Mouse (Mus musculus): Measurements from ENCODE around the gene Lekr1.

The Lekr1 gene

DNA sequence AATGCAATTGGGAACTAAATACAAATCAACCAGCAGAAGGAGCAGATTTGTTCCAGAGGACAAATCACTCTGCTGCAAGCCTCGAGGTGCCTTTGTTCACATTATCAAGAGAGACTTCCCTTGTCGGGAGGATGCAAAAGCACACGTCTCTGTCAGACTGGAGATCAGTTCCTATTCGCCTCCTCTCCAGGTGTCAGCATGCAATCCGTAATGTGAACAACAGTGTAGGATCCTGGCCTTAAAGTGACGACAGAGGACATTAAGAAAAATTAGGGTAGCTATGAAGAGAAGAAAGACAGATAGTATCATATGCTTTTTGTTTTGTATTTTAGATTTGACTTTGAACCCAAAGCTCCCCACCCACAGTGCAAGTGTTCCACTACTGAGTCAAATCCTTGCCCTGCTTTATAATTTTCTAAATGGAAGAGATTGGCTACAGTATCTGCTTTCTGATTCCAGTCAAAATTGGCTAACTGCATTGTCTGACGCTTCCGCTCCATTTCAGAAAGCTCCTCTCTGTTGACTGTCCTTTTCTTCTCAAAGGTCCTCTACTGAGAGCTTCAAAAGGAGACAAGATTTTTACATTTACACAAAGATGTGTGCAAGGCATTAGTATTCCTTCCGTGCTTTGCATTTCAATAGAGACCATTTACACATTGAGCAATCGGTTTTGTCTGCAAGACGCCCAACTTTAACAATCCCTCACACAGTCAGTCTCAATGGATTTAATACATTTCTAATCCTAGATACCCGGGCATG, 8.9 kb upstream of the Lekr1 start:
- no peak for DNase-seq (ENCODE audit: low spot score)

DNA sequence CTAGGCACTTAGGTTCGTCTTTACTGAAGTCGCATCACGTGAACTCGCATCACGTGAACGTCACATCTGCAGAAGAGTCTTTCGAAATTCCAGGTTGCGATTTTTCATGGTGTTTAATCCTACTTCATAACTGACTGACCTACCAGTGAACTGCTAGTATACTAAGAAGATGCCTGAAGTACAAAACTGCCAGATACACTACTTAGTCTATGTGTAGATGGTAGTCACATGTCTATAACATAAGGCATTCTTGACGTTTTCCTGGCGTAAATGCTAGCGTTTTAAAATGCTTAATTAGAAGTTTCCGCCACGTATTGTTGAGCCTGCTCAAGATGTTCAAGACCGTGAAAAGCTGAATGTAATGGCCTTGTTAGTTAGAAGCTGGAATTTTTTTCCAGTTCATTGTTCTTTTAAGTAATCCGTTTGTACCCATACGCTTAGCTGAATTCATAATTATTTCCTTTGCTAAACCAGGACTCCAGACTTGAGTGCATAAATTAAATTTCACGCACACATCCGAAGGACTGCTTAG, 7.9 kb upstream of the Lekr1 start:
- no peak for DNase-seq (ENCODE audit: low spot score)

DNA sequence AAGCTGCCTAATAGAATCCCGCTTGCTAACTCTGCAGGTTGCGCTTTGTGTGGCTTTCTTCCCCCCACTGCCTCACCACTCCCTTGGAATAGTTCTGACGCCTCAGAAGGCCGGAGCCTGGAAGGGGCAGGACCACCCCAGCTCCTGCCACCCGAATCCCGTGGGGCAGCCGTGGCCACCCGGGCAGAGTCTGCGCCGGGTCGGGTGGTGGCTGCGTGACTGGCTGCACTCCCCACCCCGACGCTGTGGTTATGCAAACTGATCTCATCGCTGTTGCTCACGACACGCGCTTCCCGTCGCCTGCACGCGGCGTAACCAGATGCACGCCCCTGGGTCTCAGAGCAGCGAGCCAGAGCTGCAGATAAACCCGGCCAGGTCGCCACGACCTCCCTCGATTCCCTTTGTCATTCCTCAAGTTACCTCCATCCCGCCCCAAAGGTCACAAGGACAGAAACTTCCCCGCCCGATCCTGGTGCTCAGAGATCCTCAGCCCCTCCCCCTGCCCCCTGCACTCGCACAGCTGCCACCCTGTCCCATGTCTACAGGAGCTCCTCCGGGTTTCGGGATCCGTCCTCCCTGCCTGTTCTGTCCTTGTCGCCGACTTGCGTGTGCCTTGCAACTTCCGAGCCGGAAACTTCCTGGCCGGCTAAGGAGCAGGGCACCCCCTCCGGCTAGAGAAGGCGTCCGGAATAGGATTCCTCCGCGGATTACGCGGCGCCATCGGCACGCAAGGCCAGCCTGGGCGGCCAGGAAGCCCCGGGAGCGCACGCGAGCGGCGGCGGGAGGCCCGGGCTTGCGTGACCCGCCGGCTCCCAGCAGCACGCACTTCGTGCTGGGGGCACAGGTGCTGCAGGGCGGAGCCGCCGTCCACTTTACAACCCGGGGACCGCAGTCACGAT, 7.1 kb upstream of the Lekr1 start:
- DNase-seq (ENCODE audit: low spot score), result peak; percentile 64

DNA sequence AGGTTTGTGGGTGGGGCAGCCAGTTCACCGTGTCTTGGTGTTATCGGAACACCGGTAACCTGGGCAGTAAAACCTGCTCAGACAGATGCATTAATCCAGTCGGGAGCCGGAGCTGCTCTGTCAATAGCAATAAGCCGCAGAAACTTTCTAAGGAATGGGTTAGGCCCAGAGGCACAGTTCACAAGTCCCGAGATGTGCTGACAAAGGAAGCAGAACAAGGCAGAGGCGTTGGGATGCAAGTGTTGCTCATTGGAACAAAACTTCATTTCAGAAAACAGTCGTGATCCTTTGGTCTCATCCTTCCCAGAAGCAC, 6.5 kb upstream of the Lekr1 start:
- no peak for DNase-seq (ENCODE audit: low spot score)

DNA sequence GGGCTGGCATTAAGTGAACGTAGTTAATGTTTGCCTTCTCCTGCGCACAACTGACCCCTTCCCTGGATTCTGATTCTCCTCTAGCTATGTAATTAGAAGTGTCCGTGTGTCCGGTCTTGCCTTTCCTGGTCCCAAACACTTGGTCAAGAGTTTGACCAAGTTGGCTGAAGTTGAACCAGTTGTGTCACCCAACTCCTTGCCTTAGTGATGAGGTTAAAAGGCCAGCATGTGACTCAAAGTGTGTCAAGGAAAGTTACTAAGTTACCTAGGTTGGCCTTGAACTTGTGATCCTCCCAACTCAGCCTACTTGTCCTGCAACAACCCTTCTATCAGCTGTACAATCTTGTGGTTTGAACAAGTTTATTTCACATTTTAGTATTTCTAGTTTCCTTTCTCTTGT, 5.7 kb upstream of the Lekr1 start:
- DNase-seq (ENCODE audit: low spot score), result no peak

DNA sequence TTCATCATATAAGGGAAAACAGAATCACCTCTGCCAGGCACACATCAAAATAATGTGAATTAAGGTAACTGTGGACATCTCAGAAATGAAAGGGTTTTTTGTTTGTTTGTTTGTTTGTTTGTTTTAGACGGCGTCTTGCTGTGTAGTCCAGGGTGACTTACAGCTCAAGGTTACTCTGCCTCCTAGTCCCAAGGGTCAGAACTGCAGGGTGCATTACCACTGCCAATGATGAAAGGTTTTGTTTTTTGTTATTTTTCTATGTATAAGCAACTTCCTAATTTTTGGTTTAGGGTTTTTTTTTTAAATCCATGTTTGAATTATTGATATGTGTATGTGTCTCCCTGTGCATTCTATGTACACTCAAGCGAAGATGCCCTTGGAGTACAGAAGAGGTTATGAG, 4.3 kb upstream of the Lekr1 start:
- DNase-seq (ENCODE audit: low spot score), result no peak

DNA sequence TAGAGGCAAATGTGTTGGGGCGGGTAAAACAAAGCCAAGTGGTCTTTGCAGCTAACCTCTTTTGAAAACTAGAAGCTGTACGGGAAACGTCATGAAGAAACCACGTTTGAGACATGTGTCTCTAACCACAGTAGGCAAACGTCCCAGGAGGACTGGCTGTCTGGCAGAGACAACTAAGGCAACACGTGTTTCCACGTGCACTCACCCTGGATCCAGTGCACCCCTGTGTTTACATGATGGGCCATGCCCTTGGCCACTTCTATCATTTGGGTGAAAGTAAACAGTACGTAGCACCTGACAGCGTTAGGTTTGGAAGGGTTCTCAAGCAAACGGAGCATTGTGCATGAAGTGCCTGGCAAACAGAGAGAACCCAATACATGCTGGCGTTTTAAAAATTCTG, 2.9 kb upstream of the Lekr1 start:
- DNase-seq (ENCODE audit: low spot score), result no peak

DNA sequence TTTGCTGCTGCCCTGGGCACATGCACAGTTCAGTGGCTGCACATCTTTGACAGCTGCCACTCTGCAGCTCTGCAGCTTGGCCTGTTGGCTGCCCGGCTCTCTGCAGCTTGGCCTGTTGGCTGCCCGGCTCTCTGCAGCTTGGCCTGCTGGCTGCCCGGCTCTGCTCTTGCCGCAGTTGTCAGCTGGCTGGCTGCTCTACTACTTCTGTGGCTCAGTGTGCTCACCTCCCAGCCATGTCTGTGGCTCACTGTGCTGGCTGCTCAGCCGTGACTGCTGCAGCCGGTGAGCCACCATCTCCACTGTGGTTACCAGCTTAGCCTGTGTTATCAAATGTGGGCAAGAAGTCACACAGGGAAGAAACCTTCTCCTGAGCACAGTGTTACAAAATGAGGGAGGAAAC, 4.2 kb downstream of the Lekr1 start:
- no peak for DNase-seq (ENCODE audit: low spot score)

DNA sequence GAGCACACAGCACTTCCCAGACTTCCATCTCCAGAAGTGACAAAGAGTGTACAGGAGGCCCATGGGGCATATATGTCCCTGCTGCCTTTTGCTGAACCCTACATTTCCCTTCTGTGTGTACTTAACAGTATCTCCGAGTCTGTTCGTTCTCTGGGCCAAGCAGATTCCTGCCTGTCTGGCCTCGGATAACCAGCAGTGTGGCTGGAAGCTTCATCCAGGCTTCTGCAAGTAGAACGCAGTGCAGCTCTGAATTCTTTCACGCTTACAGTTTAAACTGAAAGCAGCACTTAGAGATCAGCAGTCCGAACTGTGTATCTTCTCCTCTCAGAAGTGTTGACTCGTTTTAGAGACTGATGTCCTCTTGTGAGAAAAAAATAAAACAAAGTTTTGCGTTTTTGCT, 7.7 kb downstream of the Lekr1 start:
- DNase-seq (ENCODE audit: low spot score), result no peak

DNA sequence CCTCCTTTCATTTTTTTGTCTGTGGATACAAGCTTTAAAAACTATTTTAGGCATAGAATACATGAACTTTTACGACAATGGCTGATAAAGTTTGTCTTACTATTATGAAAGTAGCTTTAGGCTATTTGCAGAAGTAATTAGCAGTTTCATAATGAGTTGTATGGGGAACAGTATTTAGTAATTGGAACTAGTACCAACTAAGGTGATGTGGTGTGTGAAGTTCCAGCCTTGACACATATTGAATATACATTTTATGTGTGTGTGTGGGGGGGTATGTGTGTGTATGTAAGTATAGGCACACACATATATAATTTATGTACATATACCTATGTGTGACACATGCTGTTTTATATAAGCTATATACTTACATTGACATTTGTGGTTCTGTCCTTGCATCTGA, 14.6 kb downstream of the Lekr1 start:
- no peak for DNase-seq (ENCODE audit: low spot score)

DNA sequence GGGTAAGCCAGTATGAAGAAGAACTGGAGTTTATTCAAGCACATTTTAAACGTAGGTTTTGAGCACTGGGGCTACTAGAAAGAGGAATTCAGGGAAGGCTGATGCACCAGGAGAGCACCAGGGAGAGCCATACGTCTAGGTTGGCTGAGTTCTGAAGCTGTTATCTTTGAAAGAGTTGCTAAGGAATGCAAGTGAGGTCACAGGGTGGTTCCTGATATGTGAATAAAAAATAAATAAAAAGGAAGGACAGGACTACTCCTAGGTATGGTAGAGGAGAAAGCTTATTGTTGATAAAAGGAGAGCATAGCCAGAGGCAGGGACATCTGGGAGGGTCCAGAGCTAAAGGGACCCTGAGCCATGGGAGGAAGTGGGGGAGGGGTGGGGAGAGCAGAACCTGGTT, 23.7 kb downstream of the Lekr1 start:
- DNase-seq (ENCODE audit: low spot score), result no peak

DNA sequence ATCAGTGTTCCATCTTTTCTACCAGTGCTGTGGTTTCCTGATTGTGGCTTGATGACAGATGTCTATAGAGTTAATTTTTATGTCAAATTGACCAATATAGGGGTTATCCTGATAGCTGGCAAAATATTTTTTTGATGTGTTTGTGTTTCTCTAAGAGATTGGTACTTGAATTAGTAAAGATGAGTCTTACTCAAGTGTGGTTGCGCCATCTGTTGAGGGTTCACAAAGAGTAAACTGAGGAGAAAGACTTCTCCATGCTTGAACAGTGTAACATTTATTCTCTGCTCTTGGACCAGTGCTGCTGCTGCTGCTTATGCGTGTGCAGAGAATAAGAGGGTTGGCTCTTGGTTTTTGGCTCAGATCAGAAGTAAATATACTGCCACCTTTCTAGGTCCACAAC, 24.8 kb downstream of the Lekr1 start:
- no peak for DNase-seq (ENCODE audit: low spot score)

DNA sequence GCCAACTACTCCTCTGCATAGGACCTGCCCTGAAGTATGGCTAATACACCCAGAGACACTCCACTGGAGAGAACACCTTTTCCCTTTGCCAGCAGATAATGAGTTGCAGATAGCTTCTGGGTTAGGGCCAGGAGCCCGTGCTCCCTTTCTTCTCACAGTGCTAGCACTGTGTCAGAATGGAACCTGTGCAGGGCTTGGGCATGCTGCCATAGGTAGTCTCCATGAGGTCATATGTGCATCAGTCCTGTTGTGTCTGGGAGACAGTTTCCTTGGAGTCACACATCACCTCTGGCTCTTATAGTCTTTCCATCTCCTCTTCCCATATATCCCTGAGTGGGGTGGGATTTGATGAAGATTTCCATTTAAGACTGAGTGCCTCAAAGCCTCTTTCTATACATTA, 33.7 kb downstream of the Lekr1 start:
- no peak for DNase-seq (ENCODE audit: low spot score)

DNA sequence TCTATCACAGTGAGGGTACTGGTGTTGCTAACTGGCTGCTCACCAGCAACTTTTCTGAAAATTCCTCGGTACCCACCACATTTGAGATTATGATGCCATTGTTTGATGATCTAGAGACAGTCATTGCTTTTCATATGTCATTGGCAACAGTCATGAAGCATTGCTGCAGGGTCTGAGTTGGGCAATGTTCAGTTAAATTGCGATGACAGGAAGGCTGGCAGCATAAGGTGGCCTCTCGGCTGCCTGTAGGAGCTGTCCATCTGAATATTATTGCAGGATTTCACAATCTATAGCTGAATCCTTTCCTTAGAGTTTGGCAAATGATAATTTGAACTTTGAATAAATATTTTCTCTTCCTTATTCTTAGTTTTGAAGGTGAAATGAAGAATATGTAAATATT, 48.3 kb downstream of the Lekr1 start:
- DNase-seq (ENCODE audit: low spot score), result no peak

DNA sequence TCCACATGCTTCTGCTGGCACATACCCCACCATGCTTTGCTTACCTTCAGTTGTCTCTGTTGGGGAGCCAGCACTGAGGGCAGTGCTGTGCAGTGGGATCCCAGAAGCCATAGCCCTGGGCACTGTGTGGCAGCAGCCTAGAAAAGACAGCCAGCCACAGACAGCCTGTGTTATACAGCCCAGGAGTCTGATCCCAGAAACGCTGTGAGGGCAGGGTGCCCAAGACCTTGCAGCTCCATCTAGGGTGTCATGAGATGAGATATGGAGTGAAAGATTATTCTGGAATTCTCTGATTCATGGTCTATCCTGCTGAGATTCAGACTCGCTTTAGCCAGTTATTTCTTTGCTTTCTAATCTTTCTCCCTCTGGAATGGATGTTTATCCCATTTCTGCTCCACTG, 51.4 kb downstream of the Lekr1 start:
- no peak for DNase-seq (ENCODE audit: low spot score)

DNA sequence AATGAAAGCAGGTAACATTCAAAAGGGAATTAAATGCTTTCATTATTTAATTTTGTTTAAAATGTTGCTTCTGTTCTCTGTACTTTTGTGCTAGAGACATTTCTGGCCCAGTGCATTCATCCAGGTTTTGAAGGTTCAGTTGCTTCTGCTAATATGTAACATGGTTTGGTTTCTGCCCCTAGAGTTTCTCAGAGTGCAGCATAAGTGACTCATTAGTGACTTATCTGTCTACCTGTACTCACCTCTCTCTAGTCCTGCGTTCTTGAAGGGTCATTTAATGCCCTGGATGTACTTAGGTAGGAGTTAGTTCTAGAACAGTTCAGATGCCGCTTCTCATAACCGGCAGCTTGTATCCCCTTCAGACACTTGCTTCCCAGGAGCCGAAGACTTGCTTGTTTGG, 56.9 kb downstream of the Lekr1 start:
- DNase-seq (ENCODE audit: low spot score), result no peak

DNA sequence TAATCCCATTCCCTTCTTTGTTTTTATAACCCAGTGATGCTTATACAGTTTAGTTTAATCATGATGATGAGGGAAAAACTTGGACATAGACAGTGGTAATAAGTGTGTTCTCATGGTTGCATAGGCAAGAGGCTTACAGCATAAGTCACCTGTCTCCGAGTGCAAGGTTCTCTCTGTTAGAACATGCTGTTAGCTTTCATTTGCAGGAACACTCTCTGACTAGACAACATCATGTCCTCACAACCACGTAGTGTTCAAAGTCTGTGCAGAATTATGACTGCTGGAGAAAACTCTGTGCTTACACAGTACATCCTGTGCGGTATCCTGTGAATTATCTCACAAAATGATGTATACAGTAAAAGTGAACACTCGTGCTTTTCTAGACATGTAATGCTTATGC, 57.6 kb downstream of the Lekr1 start:
- DNase-seq (ENCODE audit: low spot score), result no peak

DNA sequence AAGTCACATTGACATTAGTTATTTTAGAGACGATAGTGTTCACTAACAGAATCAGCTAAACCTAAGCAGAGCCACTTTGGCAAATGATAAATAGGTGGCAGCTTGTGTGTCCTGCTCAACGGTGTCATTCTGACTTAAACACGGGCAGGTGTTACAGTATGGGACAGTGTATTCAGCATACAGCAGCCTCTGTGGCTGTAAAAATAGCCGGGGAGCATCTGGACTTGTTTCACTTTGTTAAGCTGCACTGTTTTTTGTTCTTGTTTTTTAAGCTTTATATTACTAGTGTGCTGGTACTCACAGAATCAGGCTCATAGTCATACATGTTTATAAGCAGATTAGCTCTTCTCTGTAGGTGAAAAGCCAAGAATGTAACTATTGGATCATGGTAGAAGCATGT, 71.8 kb downstream of the Lekr1 start:
- DNase-seq (ENCODE audit: low spot score), result no peak

DNA sequence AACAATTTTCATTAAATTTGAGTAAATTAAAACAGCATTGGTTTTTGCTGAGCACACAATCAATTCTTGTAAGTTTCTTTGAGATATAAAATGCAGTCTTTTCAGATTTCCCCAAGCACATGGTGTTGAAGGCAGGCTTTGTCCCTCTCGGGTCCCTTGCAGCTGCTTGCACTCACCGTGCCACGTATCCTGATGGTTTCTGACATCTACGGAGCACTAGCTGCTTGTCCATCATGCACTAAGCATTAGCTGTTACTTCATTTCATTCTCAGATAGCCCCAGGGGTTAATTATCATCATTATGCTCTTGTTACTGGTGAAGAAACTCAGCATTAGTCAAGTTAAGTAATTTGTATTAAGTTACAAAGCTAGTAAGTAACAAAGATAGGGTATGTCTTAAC, 78.9 kb downstream of the Lekr1 start:
- no peak for DNase-seq (ENCODE audit: low spot score)

DNA sequence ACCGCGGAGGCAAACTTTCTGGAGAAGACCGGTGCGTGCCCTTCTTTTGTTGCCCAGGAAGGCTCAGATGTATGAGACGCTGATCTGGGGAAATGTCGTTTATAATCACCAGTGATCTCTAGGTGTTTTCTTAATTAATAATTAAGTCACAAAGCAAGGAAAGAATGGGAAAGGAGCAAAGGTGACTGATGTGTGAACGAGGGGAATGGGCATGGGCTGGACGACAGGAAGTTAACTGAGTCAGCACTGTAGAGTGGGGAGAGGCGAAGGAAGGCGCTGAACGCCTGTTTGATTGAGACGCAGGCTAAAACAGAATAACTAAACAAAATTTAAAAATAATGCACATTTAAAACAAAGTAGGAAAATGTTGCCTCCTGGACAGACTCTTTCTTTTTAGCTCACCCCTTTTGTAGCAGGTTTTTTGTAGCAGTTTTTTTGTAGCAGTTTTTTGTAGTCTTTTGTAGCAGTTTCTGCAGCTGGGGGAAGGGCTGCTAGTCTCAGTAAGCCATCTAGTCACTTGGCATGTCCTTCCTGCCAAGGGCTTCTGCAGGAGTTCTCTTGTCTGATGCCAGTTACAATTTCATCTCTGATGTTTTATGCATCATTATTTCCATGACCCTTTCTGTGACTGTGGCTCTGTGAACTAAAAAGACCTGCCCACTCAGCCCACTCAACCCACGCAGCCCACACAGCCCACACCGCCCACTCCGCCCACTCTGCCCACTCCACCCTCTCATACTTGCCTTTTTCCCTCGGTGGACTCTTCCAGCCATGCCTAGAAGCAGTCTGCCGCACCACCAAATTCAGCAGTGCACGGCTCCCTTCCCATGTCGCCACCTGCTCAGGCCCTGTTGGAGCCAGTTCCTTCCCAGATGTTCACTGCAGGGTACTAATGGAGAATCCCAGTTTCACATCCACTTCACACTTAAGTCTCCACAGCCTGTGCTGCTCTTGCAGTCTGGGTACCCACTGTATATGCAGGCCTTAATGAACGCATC, 98.8 kb downstream of the Lekr1 start:
- no peak for DNase-seq (ENCODE audit: low spot score)

DNA sequence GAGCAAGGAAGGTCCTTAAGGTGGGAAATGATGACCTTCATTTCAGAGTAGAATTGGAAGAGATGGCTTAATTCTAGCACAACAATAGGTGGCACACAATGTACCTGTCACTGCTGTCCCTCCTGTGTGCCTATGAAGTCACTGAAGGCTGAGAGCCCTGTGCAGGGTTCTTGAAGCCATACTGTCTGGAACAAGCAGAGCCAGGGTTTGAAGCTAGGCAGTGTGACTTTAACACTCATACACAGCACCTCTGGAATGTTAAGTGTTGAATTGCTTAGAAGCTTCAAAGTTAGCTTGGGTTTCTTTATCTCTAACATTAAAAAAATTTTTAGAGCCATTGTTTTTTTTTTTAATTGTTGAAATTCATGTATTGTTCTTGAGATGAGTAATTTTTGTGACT, 100.4 kb downstream of the Lekr1 start:
- DNase-seq (ENCODE audit: low spot score), result no peak

DNA sequence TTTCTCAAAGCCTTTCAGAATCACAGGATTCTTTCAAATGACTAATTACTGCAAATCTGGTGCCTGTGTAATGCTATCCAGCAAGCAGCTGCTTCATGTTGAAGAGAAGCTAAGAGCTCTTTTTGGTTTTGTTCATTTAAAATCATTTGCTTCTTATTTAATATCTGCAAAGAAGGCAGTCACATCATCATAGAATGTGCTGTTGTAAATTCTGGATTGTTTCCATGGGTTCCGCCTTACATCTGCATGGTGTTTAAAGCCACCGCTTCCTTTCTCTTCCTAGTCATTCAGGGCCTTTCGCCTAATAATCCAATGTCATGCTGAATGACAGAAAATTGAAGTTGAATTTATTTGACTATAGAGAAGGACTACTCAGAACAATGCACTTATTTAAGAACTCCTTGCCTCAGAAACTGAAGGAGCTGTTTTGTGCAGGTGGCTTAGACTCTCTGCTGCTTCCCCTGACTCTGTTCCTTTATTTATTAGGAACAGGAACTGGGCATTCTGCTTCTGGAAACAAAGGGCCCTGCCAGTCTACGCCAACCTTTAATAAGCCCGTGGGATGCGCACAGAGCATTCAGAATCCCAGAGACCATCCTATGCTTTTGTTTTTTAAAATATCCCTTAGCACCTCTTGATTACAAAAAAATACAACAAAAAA, 101.3 kb downstream of the Lekr1 start:
- DNase-seq (ENCODE audit: low spot score), result no peak
